Mouse (Mus musculus) E14TG2a.4 (cell line): ENCODE results near the gene Arl4d.
"Not testable (repeated sequence)": the region's sequence is repeated elsewhere in the genome, so short reads cannot be mapped to it uniquely, and the experiment has no call there.

ENCODE experiments used
- H3K27me3 ChIP-seq: 2 replicates; pipeline ENCODE4 v1.6.1; 2014; ENCODE audit warnings: low read length, control low read depth; ENCODE audit not compliant: insufficient read depth
- H3K36me3 ChIP-seq: 2 replicates; pipeline ENCODE4 v1.6.1; 2014; ENCODE audit warnings: low read length, control low read depth; ENCODE audit not compliant: insufficient read depth
- H3K4me1 ChIP-seq: replicated peaks from 2 replicates; pipeline ENCODE4 v1.6.1; 2014; ENCODE audit warnings: low read depth, low read length, control low read depth
- H3K4me3 ChIP-seq: replicated peaks from 2 replicates; pipeline ENCODE4 v1.5.1; 2014; ENCODE audit warnings: mild to moderate bottlenecking, low read length
- H3K9me3 ChIP-seq: 2 replicates; pipeline ENCODE4 v1.6.1; 2014; ENCODE audit warnings: low read length, control low read depth
- CTCF ChIP-seq: conservative IDR thresholded peaks from 2 replicates; pipeline ENCODE4 v1.5.1; 2014; ENCODE audit warnings: low read length
- NANOG ChIP-seq: IDR thresholded peaks from 2 replicates; pipeline ENCODE4 v1.6.1; 2014; ENCODE audit warnings: borderline replicate concordance, low read length, mixed read lengths
- POU5F1 ChIP-seq: IDR thresholded peaks from 2 replicates; pipeline ENCODE4 v1.6.1; 2014; ENCODE audit warnings: low read length, borderline replicate concordance

The Arl4d gene

GRCm38 (mm10) chr11:101664825-101665635, at the start of gene Arl4d:
Gene Arl4d, plus strand, starts transcription at chr11:101665541.
- Histone ChIP-seq H3K27me3 (peaks cover 7% of the 10 kb centered on the region; the same call in 1 of the 2 replicates), H3K4me1 (peaks cover 73% of the 10 kb centered on the region), H3K9me3 (no peaks in the 10 kb centered on the region), H3K36me3 (peaks cover 12% of the 10 kb centered on the region), H3K4me3 (peak within 1 kb of the TSS; percentile 85)
- TF ChIP-seq POU5F1 (no peak), NANOG (no peak), CTCF (no peak)

GRCm38 (mm10) chr11:101616104-101616503, 49.2 kb upstream of the Arl4d start:
- H3K27me3 ChIP-seq, result no peaks in the 10 kb centered on the region

GRCm38 (mm10) chr11:101616948-101617767, 48.2 kb upstream of the Arl4d start:
- Histone ChIP-seq H3K36me3 (no peaks in the 10 kb centered on the region), H3K27me3 (no peaks in the 10 kb centered on the region), H3K9me3 (peaks cover 14% of the 10 kb centered on the region), H3K4me3 (no peak overlapping the region), H3K4me1 (peaks cover 53% of the 10 kb centered on the region)
- TF ChIP-seq NANOG (no peak), POU5F1 (no peak), CTCF (no peak)

More at GRCm38 (mm10) chr11:101616104-101616503, 49.2 kb upstream of the Arl4d start:
- H3K36me3 ChIP-seq, result no peaks in the 10 kb centered on the region
- H3K9me3 ChIP-seq, result peaks cover 5% of the 10 kb centered on the region
- no peak overlapping the region for H3K4me3 ChIP-seq
- H3K4me1 ChIP-seq, result peaks cover 53% of the 10 kb centered on the region
- TF ChIP-seq CTCF (no peak), POU5F1 (no peak), NANOG (no peak)

- peaks cover 53% of the 10 kb centered on the region for H3K4me1 ChIP-seq
- TF ChIP-seq CTCF (no peak), POU5F1 (no peak), NANOG (no peak)
- no peaks in the 10 kb centered on the region for H3K36me3 ChIP-seq
- no peaks in the 10 kb centered on the region for H3K27me3 ChIP-seq
- no peak overlapping the region for H3K4me3 ChIP-seq
- peaks cover 21% of the 10 kb centered on the region for H3K9me3 ChIP-seq
Measured at GRCm38 (mm10) chr11:101617849-101618248, 47.5 kb upstream of the Arl4d start.

GRCm38 (mm10) chr11:101618596-101618995, 46.7 kb upstream of the Arl4d start:
- Histone ChIP-seq H3K4me3 (no peak overlapping the region), H3K36me3 (no peaks in the 10 kb centered on the region), H3K4me1 (peaks cover 46% of the 10 kb centered on the region), H3K27me3 (no peaks in the 10 kb centered on the region), H3K9me3 (peaks cover 28% of the 10 kb centered on the region)
- TF ChIP-seq POU5F1 (no peak), CTCF (no peak), NANOG (no peak)

GRCm38 (mm10) chr11:101620022-101620655, 45.2 kb upstream of the Arl4d start:
- not testable (repeated sequence) for H3K27me3 ChIP-seq, H3K36me3 ChIP-seq, H3K4me3 ChIP-seq
- Histone ChIP-seq H3K4me1 (peaks cover 31% of the 10 kb centered on the region), H3K9me3 (peaks cover 43% of the 10 kb centered on the region)

- Histone ChIP-seq H3K4me1 (peaks cover 31% of the 10 kb centered on the region), H3K36me3 (peaks cover 26% of the 10 kb centered on the region), H3K4me3 (peak overlapping the region; percentile 53), H3K27me3 (no peaks in the 10 kb centered on the region), H3K9me3 (peaks cover 36% of the 10 kb centered on the region)
- TF ChIP-seq POU5F1 (no peak), CTCF (no peak), NANOG (no peak)
Measured at GRCm38 (mm10) chr11:101626649-101626994, 38.7 kb upstream of the Arl4d start.

GRCm38 (mm10) chr11:101626995-101627856, 38.1 kb upstream of the Arl4d start, which contains the start of gene Rdm1:
Gene Rdm1, plus strand, starts transcription at chr11:101627195.
- TF ChIP-seq CTCF (no peak), NANOG (no peak), POU5F1 (no peak)
- Histone ChIP-seq H3K27me3 (no peaks in the 10 kb centered on the region), H3K4me1 (peaks cover 36% of the 10 kb centered on the region), H3K9me3 (peaks cover 30% of the 10 kb centered on the region), H3K4me3 (peak within 1 kb of the TSS; percentile 82), H3K36me3 (peaks cover 32% of the 10 kb centered on the region)
